Mouse (Mus musculus): ENCODE data around the gene St6galnac5. TPM values are rescaled to one million over a fixed set of nuclear protein-coding genes. Genes with fewer than 3 reads are reported as not detected.

Gene St6galnac5
- polyA plus RNA-seq, 1 experiment from 2014 or later: 0.27 TPM

- Histone ChIP-seq H3K4me1 (replicated peaks; ENCODE audit: control insufficient read depth, insufficient read depth, low read length) (no peaks in the 10 kb centered on the region), H3K9me3 (ENCODE audit: control insufficient read depth) (no peaks in the 10 kb centered on the region), H3K9ac (ENCODE audit: low read depth, low read length) (no peak overlapping the region), H3K36me3 (ENCODE audit: control insufficient read depth, insufficient read depth) (no peaks in the 10 kb centered on the region), H3K4me3 (ENCODE audit: low read depth, low read length) (no peak overlapping the region), H3K4me2 (replicated peaks; ENCODE audit: low read depth) (no peak overlapping the region), H3K27me3 (replicated peaks; ENCODE audit: control insufficient read depth, insufficient read depth, low read length) (no peaks in the 10 kb centered on the region), H3K27ac (ENCODE audit: low read depth, low read length) (no peak overlapping the region)
- no peak for TF ChIP-seq CTCF (IDR thresholded peaks at IDR 0.05; ENCODE audit: low read depth)
- ATAC-seq: no peak
Observed at GRCm38 (mm10) chr3:152843925-152844324, 138.1 kb downstream of the St6galnac5 start.

DNA sequence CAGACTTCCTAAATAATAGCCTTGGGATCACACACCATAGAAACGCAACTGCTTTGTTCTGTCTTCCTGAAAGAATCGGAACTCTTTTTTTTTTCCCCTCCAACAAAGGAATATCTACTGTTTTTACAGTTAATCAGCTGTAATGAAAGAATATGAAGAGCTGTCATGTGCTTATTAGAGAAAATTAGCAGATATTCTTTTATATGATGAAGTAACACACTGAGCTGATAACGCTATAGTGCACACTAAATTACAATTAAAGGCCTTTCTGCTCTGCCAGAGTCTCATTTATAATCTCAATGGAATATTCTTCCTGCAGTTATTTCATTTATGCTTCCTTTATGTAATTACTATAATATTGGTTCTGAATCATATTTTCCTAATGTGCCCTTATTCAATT lies 139.4 kb downstream of the St6galnac5 start:
- WGBS: 77% methylated on average over 3 of the region's 3 CpGs
- no peak for TF ChIP-seq CTCF (IDR thresholded peaks at IDR 0.05; ENCODE audit: low read depth)
- no peaks in the 10 kb centered on the region for H3K4me1 ChIP-seq (replicated peaks; ENCODE audit: control insufficient read depth, insufficient read depth, low read length)
- H3K4me3 ChIP-seq (ENCODE audit: low read depth, low read length): no peak overlapping the region
- no peak overlapping the region for H3K4me2 ChIP-seq (replicated peaks; ENCODE audit: low read depth)
- no peaks in the 10 kb centered on the region for H3K27me3 ChIP-seq (replicated peaks; ENCODE audit: control insufficient read depth, insufficient read depth, low read length)
- H3K9ac ChIP-seq (ENCODE audit: low read depth, low read length): no peak overlapping the region
- ATAC-seq: no peak
- no peaks in the 10 kb centered on the region for H3K36me3 ChIP-seq (ENCODE audit: control insufficient read depth, insufficient read depth)
- no peak overlapping the region for H3K27ac ChIP-seq (ENCODE audit: low read depth, low read length)
- no peaks in the 10 kb centered on the region for H3K9me3 ChIP-seq (ENCODE audit: control insufficient read depth)

DNA sequence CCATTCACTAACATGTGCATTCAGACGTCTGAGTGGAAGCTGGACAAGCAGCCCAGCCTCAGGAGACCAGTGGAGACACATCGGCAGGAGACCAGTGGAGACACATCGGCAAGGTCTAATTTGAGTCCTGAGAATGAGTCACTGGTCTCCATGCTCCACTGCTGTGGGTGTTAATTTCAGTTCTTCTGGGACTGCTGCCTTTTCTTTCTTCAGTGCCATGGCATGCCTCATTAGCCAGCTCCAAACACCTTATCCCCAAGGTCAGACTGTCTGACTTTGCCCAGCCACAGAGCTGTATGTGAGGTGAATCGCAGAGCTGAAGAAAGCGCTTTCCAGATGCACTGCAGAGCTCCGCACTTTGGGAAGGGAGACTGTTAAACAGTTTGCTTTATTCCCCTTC lies 140.8 kb downstream of the St6galnac5 start:
- Histone ChIP-seq H3K4me1 (replicated peaks; ENCODE audit: control insufficient read depth, insufficient read depth, low read length) (no peaks in the 10 kb centered on the region), H3K9me3 (ENCODE audit: control insufficient read depth) (no peaks in the 10 kb centered on the region), H3K27me3 (replicated peaks; ENCODE audit: control insufficient read depth, insufficient read depth, low read length) (no peaks in the 10 kb centered on the region), H3K9ac (ENCODE audit: low read depth, low read length) (no peak overlapping the region), H3K36me3 (ENCODE audit: control insufficient read depth, insufficient read depth) (no peaks in the 10 kb centered on the region), H3K4me2 (replicated peaks; ENCODE audit: low read depth) (no peak overlapping the region), H3K4me3 (ENCODE audit: low read depth, low read length) (no peak overlapping the region), H3K27ac (ENCODE audit: low read depth, low read length) (no peak overlapping the region)
- WGBS: 77% methylated on average over 6 of the region's 6 CpGs
- no peak for ATAC-seq
- TF ChIP-seq CTCF (IDR thresholded peaks at IDR 0.05; ENCODE audit: low read depth): no peak

GRCm38 (mm10) chr3:152837938-152838337 lies 144.1 kb downstream of the St6galnac5 start:
- H3K4me3 ChIP-seq (ENCODE audit: low read depth, low read length): no peak overlapping the region
- H3K4me1 ChIP-seq (replicated peaks; ENCODE audit: control insufficient read depth, insufficient read depth, low read length): no peaks in the 10 kb centered on the region
- no peaks in the 10 kb centered on the region for H3K9me3 ChIP-seq (ENCODE audit: control insufficient read depth)
- no peak overlapping the region for H3K27ac ChIP-seq (ENCODE audit: low read depth, low read length)
- 71% methylated on average over 1 of the region's 1 CpGs for WGBS
- H3K36me3 ChIP-seq (ENCODE audit: control insufficient read depth, insufficient read depth): no peaks in the 10 kb centered on the region
- no peak for TF ChIP-seq CTCF (IDR thresholded peaks at IDR 0.05; ENCODE audit: low read depth)
- no peak for ATAC-seq
- no peak overlapping the region for H3K9ac ChIP-seq (ENCODE audit: low read depth, low read length)
- no peak overlapping the region for H3K4me2 ChIP-seq (replicated peaks; ENCODE audit: low read depth)
- no peaks in the 10 kb centered on the region for H3K27me3 ChIP-seq (replicated peaks; ENCODE audit: control insufficient read depth, insufficient read depth, low read length)

DNA sequence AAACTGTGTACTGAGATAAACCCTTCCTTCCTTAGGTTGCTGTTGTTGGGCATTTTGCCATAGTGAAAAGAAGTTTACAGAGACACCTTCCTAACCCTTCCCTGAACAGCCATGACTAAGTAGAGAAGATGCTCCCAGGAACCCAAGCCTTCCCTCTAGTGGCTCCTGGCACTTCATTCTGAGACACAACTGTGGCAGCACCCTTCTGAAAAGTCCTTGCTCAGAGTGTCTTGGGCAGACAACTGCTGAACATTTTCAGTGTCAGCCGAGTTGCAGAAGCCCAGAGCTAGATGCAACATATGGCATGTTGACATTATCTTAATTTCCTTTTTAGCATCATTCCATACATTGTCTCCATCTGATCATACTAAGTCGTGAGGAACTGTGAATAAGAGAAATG lies 144.6 kb downstream of the St6galnac5 start:
- ATAC-seq: no peak
- H3K9me3 ChIP-seq (ENCODE audit: control insufficient read depth): no peaks in the 10 kb centered on the region
- WGBS: 56% methylated on average over 2 of the region's 2 CpGs

DNA sequence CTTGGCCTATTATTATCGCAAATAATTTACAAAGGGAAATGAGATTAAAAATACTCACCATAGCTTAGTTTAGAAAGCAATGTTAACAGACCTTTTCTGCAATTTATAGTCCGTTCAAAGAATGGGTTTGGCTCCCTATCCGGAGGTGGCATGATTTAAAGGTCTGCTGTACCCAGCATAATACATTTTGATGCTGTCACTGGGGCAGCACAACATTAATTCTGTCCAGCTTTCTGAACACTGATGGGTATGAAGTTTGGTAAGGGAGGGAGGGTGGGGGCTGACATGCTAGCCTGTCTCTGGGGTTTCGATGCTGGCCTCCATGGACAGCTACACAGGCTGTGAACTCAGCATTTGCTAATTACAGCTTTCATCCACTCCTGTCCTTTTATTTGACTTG lies 149.6 kb downstream of the St6galnac5 start:
- no peak overlapping the region for H3K4me3 ChIP-seq (ENCODE audit: low read depth, low read length)
- H3K4me2 ChIP-seq (replicated peaks; ENCODE audit: low read depth): no peak overlapping the region
- no peaks in the 10 kb centered on the region for H3K27me3 ChIP-seq (replicated peaks; ENCODE audit: control insufficient read depth, insufficient read depth, low read length)
- no peak for TF ChIP-seq CTCF (IDR thresholded peaks at IDR 0.05; ENCODE audit: low read depth)
- H3K36me3 ChIP-seq (ENCODE audit: control insufficient read depth, insufficient read depth): no peaks in the 10 kb centered on the region
- no peaks in the 10 kb centered on the region for H3K9me3 ChIP-seq (ENCODE audit: control insufficient read depth)
- no peaks in the 10 kb centered on the region for H3K4me1 ChIP-seq (replicated peaks; ENCODE audit: control insufficient read depth, insufficient read depth, low read length)
- no peak overlapping the region for H3K27ac ChIP-seq (ENCODE audit: low read depth, low read length)
- ATAC-seq: no peak
- H3K9ac ChIP-seq (ENCODE audit: low read depth, low read length): no peak overlapping the region
- 88% methylated on average over 4 of the region's 4 CpGs for WGBS

More for the DNA sequence above, 144.6 kb downstream of the St6galnac5 start:
- Histone ChIP-seq H3K4me1 (replicated peaks; ENCODE audit: control insufficient read depth, insufficient read depth, low read length) (no peaks in the 10 kb centered on the region), H3K9ac (ENCODE audit: low read depth, low read length) (no peak overlapping the region), H3K4me2 (replicated peaks; ENCODE audit: low read depth) (no peak overlapping the region), H3K36me3 (ENCODE audit: control insufficient read depth, insufficient read depth) (no peaks in the 10 kb centered on the region), H3K27me3 (replicated peaks; ENCODE audit: control insufficient read depth, insufficient read depth, low read length) (no peaks in the 10 kb centered on the region), H3K27ac (ENCODE audit: low read depth, low read length) (no peak overlapping the region), H3K4me3 (ENCODE audit: low read depth, low read length) (no peak overlapping the region)
- TF ChIP-seq CTCF (IDR thresholded peaks at IDR 0.05; ENCODE audit: low read depth): no peak

- no peak overlapping the region for H3K4me2 ChIP-seq (replicated peaks; ENCODE audit: low read depth)
- WGBS: 88% methylated on average over 9 of the region's 9 CpGs
- H3K4me3 ChIP-seq (ENCODE audit: low read depth, low read length): no peak overlapping the region
- no peaks in the 10 kb centered on the region for H3K4me1 ChIP-seq (replicated peaks; ENCODE audit: control insufficient read depth, insufficient read depth, low read length)
- no peaks in the 10 kb centered on the region for H3K9me3 ChIP-seq (ENCODE audit: control insufficient read depth)
- no peak overlapping the region for H3K27ac ChIP-seq (ENCODE audit: low read depth, low read length)
- ATAC-seq: no peak
- H3K9ac ChIP-seq (ENCODE audit: low read depth, low read length): no peak overlapping the region
- no peaks in the 10 kb centered on the region for H3K27me3 ChIP-seq (replicated peaks; ENCODE audit: control insufficient read depth, insufficient read depth, low read length)
- no peak for TF ChIP-seq CTCF (IDR thresholded peaks at IDR 0.05; ENCODE audit: low read depth)
- H3K36me3 ChIP-seq (ENCODE audit: control insufficient read depth, insufficient read depth): no peaks in the 10 kb centered on the region
Observed at GRCm38 (mm10) chr3:152831974-152832373, 150.1 kb downstream of the St6galnac5 start.

Data from intestine, postnatal 0 days (tissue).